Mouse (Mus musculus) ES-E14 (cell line): ENCODE measurements at regions not wholly inside any gene's neighbourhood (a gene's known extent, or its start where the extent isn't known, plus 50 kb on each side); places are given as distances from the start of the nearest gene placed in this dataset.
"Not testable (repeated sequence)": the region's sequence is repeated elsewhere in the genome, so short reads cannot be mapped to it uniquely, and the experiment has no call there.

ENCODE experiments used
- DNase-seq: peaks from one replicate; pipeline ENCODE4 v3.0.0-alpha.2; 2013; ENCODE audit warnings: low read depth, low spot score
- H3K27ac ChIP-seq: 2 replicates; pipeline ENCODE4 v1.5.1; 2012; ENCODE audit warnings: low read depth, mild to moderate bottlenecking, low read length, moderate library complexity, mixed read lengths; ENCODE audit not compliant: poor library complexity, insufficient read depth, severe bottlenecking
- H3K36me3 ChIP-seq: 2 replicates; pipeline ENCODE4 v1.6.1; 2012; ENCODE audit warnings: mild to moderate bottlenecking, low read length, moderate library complexity, mixed read lengths; ENCODE audit not compliant: control insufficient read depth, poor library complexity, insufficient read depth, severe bottlenecking
- H3K4me1 ChIP-seq, 2 experiments: fragments of 150-350 bp in 1 of 2; sonication (generic) in 1 of 2; 2 replicates each; pipeline ENCODE4 v1.6.1; 2012; ENCODE audit warnings: low read length in 2 of 2, mild to moderate bottlenecking in 1 of 2, mixed read lengths in 1 of 2; ENCODE audit not compliant: control insufficient read depth in 2 of 2, insufficient read depth in 2 of 2, poor library complexity in 1 of 2
- H3K4me3 ChIP-seq, 2 experiments: fragments of 150-350 bp in 1 of 2; sonication (generic) in 1 of 2; 2 replicates each; pipeline ENCODE4 v1.5.1; 2012; ENCODE audit warnings: low read length in 2 of 2, low read depth in 1 of 2, mild to moderate bottlenecking in 1 of 2, mixed read lengths in 1 of 2; ENCODE audit not compliant: insufficient read depth in 1 of 2, poor library complexity in 1 of 2, severe bottlenecking in 1 of 2
- H3K9ac ChIP-seq: 2 replicates; pipeline ENCODE4 v1.6.1; 2012; ENCODE audit warnings: low read depth, mild to moderate bottlenecking, low read length, mixed read lengths; ENCODE audit not compliant: poor library complexity, insufficient read depth, severe bottlenecking
- H3K9me3 ChIP-seq: fragments of 150-350 bp; sonication (generic); 2 replicates; pipeline ENCODE4 v1.6.1; 2012; ENCODE audit warnings: low read depth, mild to moderate bottlenecking, low read length; ENCODE audit not compliant: control insufficient read depth, insufficient read depth
- CHD2 ChIP-seq: IDR thresholded peaks from 2 replicates; pipeline ENCODE4 v1.6.1; 2014; ENCODE audit warnings: mild to moderate bottlenecking, low read depth, low read length, inconsistent platforms
- HCFC1 ChIP-seq: IDR thresholded peaks from 2 replicates; pipeline ENCODE4 v1.6.1; 2012; ENCODE audit warnings: low read length, inconsistent platforms, borderline replicate concordance; ENCODE audit not compliant: insufficient read depth
- MAFK ChIP-seq: IDR thresholded peaks from 2 replicates; pipeline ENCODE4 v1.6.1; 2014; ENCODE audit warnings: mild to moderate bottlenecking, low read depth, low read length, inconsistent platforms; ENCODE audit not compliant: insufficient read depth
- ZC3H11A ChIP-seq: IDR thresholded peaks from 2 replicates; pipeline ENCODE4 v1.6.1; 2012; ENCODE audit warnings: low read depth, mild to moderate bottlenecking, inconsistent platforms, low read length, borderline replicate concordance
- ZNF384 ChIP-seq: IDR thresholded peaks from 2 replicates; pipeline ENCODE4 v1.6.1; 2012; ENCODE audit warnings: low read depth, low read length, inconsistent platforms
- in situ Hi-C, 2 experiments: fragments of 600-800 bp; cut with MboI; formaldehyde crosslinking; loops; one replicate each; pipeline ENCODE4 v1.15.1; 2025; ENCODE audit warnings: low sequenced_read_pairs in 2 of 2, inconsistent platforms in 1 of 2; ENCODE audit not compliant: unreplicated experiment in 2 of 2

- Histone ChIP-seq H3K4me3 (no peak overlapping the region), H3K9me3 (no peaks in the 10 kb centered on the region), H3K9ac (no peak overlapping the region), H3K27ac (no peak overlapping the region), H3K4me1 (no peaks in the 10 kb centered on the region), H3K36me3 (no peaks in the 10 kb centered on the region)
- DNase-seq: no peak
- in situ Hi-C loops: no loop called here
- TF ChIP-seq ZNF384: no peak
- no peak for TF ChIP-seq CHD2
- no peak for TF ChIP-seq ZC3H11A
- no peak for TF ChIP-seq MAFK
- TF ChIP-seq HCFC1: no peak
These were observed 113.2 kb upstream of the Supt20 start for GRCm38 (mm10) chr3:54579425-54579824.

- no peak for DNase-seq
- no peaks in the 10 kb centered on the region for H3K4me1 ChIP-seq
- TF ChIP-seq MAFK: no peak
- TF ChIP-seq HCFC1: no peak
- no peak for TF ChIP-seq ZNF384
- no peak for TF ChIP-seq CHD2
- no peak for TF ChIP-seq ZC3H11A
- H3K36me3 ChIP-seq: no peaks in the 10 kb centered on the region
- in situ Hi-C loops: no loop called here
- no peak overlapping the region for H3K27ac ChIP-seq
- no peaks in the 10 kb centered on the region for H3K9me3 ChIP-seq
- no peak overlapping the region for H3K4me3 ChIP-seq
- no peak overlapping the region for H3K9ac ChIP-seq
These were observed 112.3 kb upstream of the Supt20 start for GRCm38 (mm10) chr3:54580339-54580738.

GRCm38 (mm10) chr3:54585781-54586180 is 106.8 kb upstream of the Supt20 start:
- H3K36me3 ChIP-seq, H3K4me3 ChIP-seq, H3K9ac ChIP-seq, in situ Hi-C loops, H3K27ac ChIP-seq, DNase-seq, H3K9me3 ChIP-seq, H3K4me1 ChIP-seq: not testable (repeated sequence)

- no peak for DNase-seq
- no peaks in the 10 kb centered on the region for H3K9me3 ChIP-seq
- no peak for TF ChIP-seq ZC3H11A
- TF ChIP-seq ZNF384: peak; percentile 67; the same call in 1 of the 2 replicates
- no peaks in the 10 kb centered on the region for H3K4me1 ChIP-seq
- H3K36me3 ChIP-seq: no peaks in the 10 kb centered on the region
- no peak overlapping the region for H3K4me3 ChIP-seq
- H3K27ac ChIP-seq: no peak overlapping the region
- in situ Hi-C loops: no loop called here
- H3K9ac ChIP-seq: no peak overlapping the region
These were observed 105.2 kb upstream of the Supt20 start for GRCm38 (mm10) chr3:54587127-54587995.

- DNase-seq: no peak
- H3K27ac ChIP-seq: no peak overlapping the region
- in situ Hi-C loops: no loop called here
These were observed 104.4 kb upstream of the Supt20 start for GRCm38 (mm10) chr3:54588198-54588597.

More at GRCm38 (mm10) chr3:54588198-54588597, 104.4 kb upstream of the Supt20 start:
- TF ChIP-seq ZC3H11A (no peak), HCFC1 (no peak), CHD2 (no peak), MAFK (no peak), ZNF384 (no peak)
- Histone ChIP-seq H3K4me3 (no peak overlapping the region), H3K9ac (no peak overlapping the region), H3K4me1 (no peaks in the 10 kb centered on the region; a peak in 1 of 4 replicates), H3K36me3 (no peaks in the 10 kb centered on the region), H3K9me3 (no peaks in the 10 kb centered on the region)
